Mouse (Mus musculus): ENCODE results near the gene Tpm3-rs7. TPM values are rescaled to one million over a fixed set of nuclear protein-coding genes. Genes with fewer than 3 reads are reported as not detected.
"Not testable (repeated sequence)": the region's sequence is repeated elsewhere in the genome, so short reads cannot be mapped to it uniquely, and the experiment has no call there.

Gene Tpm3-rs7
- polyA plus RNA-seq (2015; fragmentation: Nextera tagmentation; extraction: Ambion mirVana) = 7.5 and 7.6 TPM in 2 replicates

DNA sequence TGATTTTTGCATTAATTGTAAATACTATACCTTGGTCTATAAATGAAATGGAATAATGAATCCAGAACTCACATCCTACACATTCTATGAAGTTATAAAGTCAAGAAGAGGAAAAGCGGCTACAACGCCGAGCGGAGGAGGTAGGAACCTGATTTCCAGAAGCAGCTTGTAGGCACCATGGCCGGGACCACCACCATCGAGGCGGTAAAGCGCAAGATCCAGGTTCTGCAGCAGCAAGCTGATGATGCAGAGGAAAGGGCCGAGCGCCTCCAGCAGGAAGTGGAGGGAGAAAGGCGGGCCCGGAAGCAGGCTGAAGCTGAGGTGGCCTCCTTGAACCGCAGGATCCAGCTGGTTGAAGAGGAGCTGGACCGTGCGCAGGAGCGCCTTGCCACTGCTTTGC lies at the start of gene Tpm3-rs7:
TSS of gene Tpm3-rs7 (plus strand) at position 110 of the 400 bp plus-strand sequence.
- 93% methylated on average over 16 of the region's 16 CpGs for WGBS
- not testable (repeated sequence) for H3K9ac ChIP-seq; H3K4me1 ChIP-seq; H3K9me3 ChIP-seq (replicated peaks); H3K4me2 ChIP-seq; H3K27me3 ChIP-seq; ATAC-seq (replicated peaks; ENCODE audit: low FRiP score); H3K4me3 ChIP-seq (replicated peaks); H3K36me3 ChIP-seq; H3K27ac ChIP-seq

GRCm38 (mm10) chr14:113317023-113317422 lies 2.6 kb downstream of the Tpm3-rs7 start:
- no peaks in the 10 kb centered on the region for H3K27me3 ChIP-seq
- no peak overlapping the region for H3K27ac ChIP-seq
- no peak overlapping the region for H3K4me2 ChIP-seq
- no peak overlapping the region for H3K4me3 ChIP-seq (replicated peaks)
- no peak overlapping the region for H3K9ac ChIP-seq
- H3K36me3 ChIP-seq = no peaks in the 10 kb centered on the region
- WGBS = 91% methylated on average over 1 of the region's 1 CpGs
- H3K4me1 ChIP-seq = no peaks in the 10 kb centered on the region
- no peaks in the 10 kb centered on the region for H3K9me3 ChIP-seq (replicated peaks)
- ATAC-seq (replicated peaks; ENCODE audit: low FRiP score) = no peak

GRCm38 (mm10) chr14:113363361-113363760 lies 49.0 kb downstream of the Tpm3-rs7 start:
- no peaks in the 10 kb centered on the region for H3K27me3 ChIP-seq
- H3K4me1 ChIP-seq = no peaks in the 10 kb centered on the region
- WGBS = 76% methylated on average over 1 of the region's 1 CpGs
- H3K9me3 ChIP-seq (replicated peaks) = no peaks in the 10 kb centered on the region
- H3K4me2 ChIP-seq = no peak overlapping the region
- no peaks in the 10 kb centered on the region for H3K36me3 ChIP-seq
- ATAC-seq (replicated peaks; ENCODE audit: low FRiP score) = no peak
- H3K4me3 ChIP-seq (replicated peaks) = no peak overlapping the region
- no peak overlapping the region for H3K27ac ChIP-seq
- H3K9ac ChIP-seq = no peak overlapping the region

All from kidney, embryonic 15.5 days (tissue).